In the genomic region with DNA sequence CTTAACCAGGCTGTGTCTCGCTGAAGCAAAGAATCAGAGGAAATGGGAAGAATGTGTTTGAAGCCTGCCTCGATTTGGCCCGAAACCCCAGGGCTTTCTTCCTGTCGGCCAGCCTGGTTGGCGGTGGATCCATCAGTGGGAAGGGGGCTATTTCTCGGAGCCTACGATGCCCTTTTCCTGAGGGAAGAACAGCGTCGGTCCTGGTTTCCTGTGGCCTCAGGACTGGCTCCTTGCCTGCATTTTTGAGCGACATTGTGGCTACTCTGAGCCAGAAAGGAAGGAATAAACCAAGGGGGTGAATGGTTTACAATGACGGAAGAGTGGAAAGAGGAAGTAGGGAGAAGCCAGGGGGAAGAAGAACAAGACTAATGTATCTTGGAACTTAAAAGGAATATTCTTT, we compare ENCODE assay signal across 9 mouse cellular contexts. TPM values are rescaled to one million over a fixed set of nuclear protein-coding genes. Genes with fewer than 3 reads are reported as not detected.
DNase-seq lines count a peak whose midpoint lies in the region; ATAC-seq and TF ChIP-seq lines count a peak whose summit lies in the region.
"Had no signal": no experiment of that assay in that cellular context is flagged by ENCODE, and none has a peak within 500 bp of the region (broad histone marks: within the 10 kb centered on the region; RNA-seq: fewer than 3 reads in every experiment).

No protein-coding gene starts in this region.

- no peak overlapping the region for H3K9ac ChIP-seq in limb, embryonic 12.5 days (replicated peaks)
- H3K9ac ChIP-seq in heart, adult 2 months (ENCODE audit: low read depth, low read length) = 0 out of 2 replicates have a peak overlapping the region, but pooled peaks have one; percentile 28
- peak overlapping the region; percentile 17 for H3K9ac ChIP-seq in lung, embryonic 16.5 days (ENCODE audit: low read length)
- H3K9ac ChIP-seq: midbrain, embryonic 12.5 days had no signal

- peaks cover 6% of the 10 kb centered on the region; the same call in 1 of the 2 replicates for H3K9me3 ChIP-seq in limb, embryonic 12.5 days
- no peaks in the 10 kb centered on the region for H3K9me3 ChIP-seq in limb, embryonic 10.5 days (replicated peaks)
- no peaks in the 10 kb centered on the region; the same call in 1 of the 2 replicates for H3K9me3 ChIP-seq in lung, embryonic 16.5 days (ENCODE audit: control insufficient read depth, low read length)
- H3K9me3 ChIP-seq: midbrain, embryonic 12.5 days had no signal

- no peak for ATAC-seq in limb, embryonic 12.5 days (ENCODE audit: insufficient number of reproducible peaks, insufficient read depth, low FRiP score, low TSS enrichment, low read depth)
- peak; percentile 90 for ATAC-seq in lung, embryonic 16.5 days (ENCODE audit: low read depth)
- no peak for ATAC-seq in erythroid progenitor cell, adult 5-6 weeks (replicated peaks; ENCODE audit: low FRiP score, poor library complexity, severe bottlenecking)

- no peaks in the 10 kb centered on the region for H3K4me1 ChIP-seq in limb, embryonic 12.5 days (replicated peaks)
- H3K4me1 ChIP-seq in limb, embryonic 10.5 days = peaks cover 10% of the 10 kb centered on the region
- H3K4me1 ChIP-seq in heart, adult 2 months (ENCODE audit: control insufficient read depth, insufficient read depth, low read length) = no peaks in the 10 kb centered on the region; the same call in 1 of the 2 replicates
- H3K4me1 ChIP-seq in kidney, adult 2 months (ENCODE audit: control insufficient read depth, insufficient read depth, low read length) = peaks cover 4% of the 10 kb centered on the region; the same call in 1 of the 2 replicates
- peaks cover 9% of the 10 kb centered on the region; the same call in 1 of the 2 replicates for H3K4me1 ChIP-seq in lung, embryonic 16.5 days (replicated peaks; ENCODE audit: control insufficient read depth, insufficient read depth, low read length)
- H3K4me1 ChIP-seq: midbrain, embryonic 12.5 days had no signal

- H3K36me3 ChIP-seq in limb, embryonic 12.5 days = no peaks in the 10 kb centered on the region
- no peaks in the 10 kb centered on the region for H3K36me3 ChIP-seq in limb, embryonic 10.5 days
- H3K36me3 ChIP-seq in heart, adult 2 months (ENCODE audit: control insufficient read depth, insufficient read depth, low read length) = no peaks in the 10 kb centered on the region
- no peaks in the 10 kb centered on the region for H3K36me3 ChIP-seq in kidney, adult 2 months (ENCODE audit: control insufficient read depth, insufficient read depth, low read length)
- no peaks in the 10 kb centered on the region for H3K36me3 ChIP-seq in lung, embryonic 16.5 days (ENCODE audit: control insufficient read depth, insufficient read depth, low read length)
- H3K36me3 ChIP-seq: midbrain, embryonic 12.5 days had no signal

- 0 out of 2 replicates have a peak overlapping the region, but pooled peaks have one; percentile 25 for H3K27ac ChIP-seq in limb, embryonic 12.5 days
- H3K27ac ChIP-seq in limb, embryonic 10.5 days = no peak overlapping the region
- peak overlapping the region; percentile 48 for H3K27ac ChIP-seq in heart, adult 2 months
- peak overlapping the region; percentile 91 for H3K27ac ChIP-seq in kidney, adult 2 months (ENCODE audit: insufficient read depth, low read depth, low read length)
- peak overlapping the region; percentile 61 for H3K27ac ChIP-seq in lung, embryonic 16.5 days (ENCODE audit: low read length)
- H3K27ac ChIP-seq: midbrain, embryonic 12.5 days had no signal

- no peak for TF ChIP-seq EP300 in heart, adult 2 months (IDR thresholded peaks at IDR 0.05; ENCODE audit: insufficient read depth, low read depth, low read length)

- no peaks in the 10 kb centered on the region for H3K27me3 ChIP-seq in limb, embryonic 12.5 days
- no peaks in the 10 kb centered on the region for H3K27me3 ChIP-seq in limb, embryonic 10.5 days (ENCODE audit: low read depth, poor library complexity, severe bottlenecking)
- no peaks in the 10 kb centered on the region for H3K27me3 ChIP-seq in heart, adult 2 months (ENCODE audit: control insufficient read depth, insufficient read depth, low read length)
- no peaks in the 10 kb centered on the region for H3K27me3 ChIP-seq in kidney, adult 2 months (replicated peaks; ENCODE audit: control insufficient read depth, insufficient read depth, low read length)
- H3K27me3 ChIP-seq in lung, embryonic 16.5 days (ENCODE audit: control insufficient read depth, insufficient read depth, low read depth, low read length) = no peaks in the 10 kb centered on the region
- H3K27me3 ChIP-seq: midbrain, embryonic 12.5 days had no signal

- no peaks in the 10 kb centered on the region for H3K79me2 ChIP-seq in heart, adult 2 months (replicated peaks; ENCODE audit: control insufficient read depth, insufficient read depth, low read length)

- 0 out of 2 replicates have a peak overlapping the region, but pooled peaks have one; percentile 7 for H3K4me2 ChIP-seq in limb, embryonic 12.5 days
- peak overlapping the region; percentile 48 for H3K4me2 ChIP-seq in lung, embryonic 16.5 days (ENCODE audit: low read depth, low read length)
- H3K4me2 ChIP-seq: midbrain, embryonic 12.5 days had no signal

- intact Hi-C loops in heart, adult 2 months (cut with DNase I) = no loop called here

- TF ChIP-seq POLR2A in heart, adult 2 months (IDR thresholded peaks at IDR 0.05; ENCODE audit: insufficient read depth, low read depth, low read length) = no peak
- no peak for TF ChIP-seq POLR2A in kidney, adult 2 months (IDR thresholded peaks at IDR 0.05; ENCODE audit: low read depth, low read length)

- no peak for DNase-seq in limb, embryonic 10.5 days (ENCODE audit: low spot score)
- peak; percentile 26 to 35 for DNase-seq in heart, adult 2 months
- DNase-seq in kidney, adult 2 months = peak; percentile 72
- DNase-seq in c-Kit-positive CD71-positive TER-119-positive erythroid progenitor cells, embryonic 14.5 days (ENCODE audit: low spot score) = no peak
- DNase-seq in frontal cortex, postnatal 10 days (ENCODE audit: low spot score in 2 of 2) = no peak

- no peak for TF ChIP-seq CTCF in heart, adult 2 months (IDR thresholded peaks at IDR 0.05)
- TF ChIP-seq CTCF in kidney, adult 2 months (conservative IDR thresholded peaks at IDR 0.05; ENCODE audit: insufficient read depth, insufficient read length, low read depth, low read length) = no peak

- H3K4me3 ChIP-seq in limb, embryonic 12.5 days (replicated peaks) = no peak overlapping the region
- no peak overlapping the region for H3K4me3 ChIP-seq in limb, embryonic 10.5 days
- H3K4me3 ChIP-seq in heart, adult 2 months = peak overlapping the region; percentile 4; the same call in 1 of the 2 replicates
- H3K4me3 ChIP-seq in kidney, adult 2 months (ENCODE audit: insufficient read depth, low read depth, low read length) = peak overlapping the region; percentile 35; the same call in 1 of the 2 replicates
- H3K4me3 ChIP-seq in lung, embryonic 16.5 days (ENCODE audit: low read length) = 0 out of 2 replicates have a peak overlapping the region, but pooled peaks have one; percentile 0
- H3K4me3 ChIP-seq: midbrain, embryonic 12.5 days had no signal

- 53% methylated on average over 11 of the region's 11 CpGs for WGBS in limb, embryonic 12.5 days
- WGBS in limb, embryonic 10.5 days = 75% methylated on average over 11 of the region's 11 CpGs
- 30% methylated on average over 11 of the region's 11 CpGs for WGBS in heart, adult 2 months
- WGBS in kidney, adult 2 months = 46% methylated on average over 11 of the region's 11 CpGs
- WGBS in lung, embryonic 16.5 days = 18% methylated on average over 11 of the region's 11 CpGs

RNA-seq across cellular contexts. Expression of a gene that starts 8.3 kb away (rescaled TPM):
- polyA plus RNA-seq in limb, embryonic 12.5 days (2016; fragmentation: Nextera tagmentation; extraction: Ambion mirVana) = 10.8 and 11.7 TPM in 2 replicates
- polyA plus RNA-seq in limb, embryonic 10.5 days (2016; fragmentation: Nextera tagmentation; extraction: Ambion mirVana) = 5.8 and 6.3 TPM in 2 replicates
- 1 to 10 TPM; 5.1 to 6.7 TPM for total RNA-seq in heart, adult 2 months (2021)
- polyA plus RNA-seq in heart, adult 2 months (2012; rRNA removed) = 3.2 and 6.9 TPM in 2 replicates
- 4.5 and 6.4 TPM in 2 replicates for polyA plus RNA-seq in kidney, adult 2 months (2012; rRNA removed)
- polyA plus RNA-seq in lung, embryonic 16.5 days (2015; fragmentation: Nextera tagmentation; extraction: Ambion mirVana) = 29.3 and 33.1 TPM in 2 replicates
- 7.9 and 23.5 TPM in 2 replicates for total RNA-seq in erythroid progenitor cell, adult 5-6 weeks (2015; ENCODE audit: low replicate concordance)
- total RNA-seq in erythroid progenitor cell, adult 5-6 weeks (2017; ENCODE audit: low replicate concordance) = 20.0 and 20.3 TPM in 2 replicates

RNA-seq across cellular contexts. Expression of a gene that starts 46.7 kb away (rescaled TPM):
- polyA plus RNA-seq in limb, embryonic 12.5 days (2016; fragmentation: Nextera tagmentation; extraction: Ambion mirVana) = 11.4 and 11.8 TPM in 2 replicates
- polyA plus RNA-seq in limb, embryonic 10.5 days (2016; fragmentation: Nextera tagmentation; extraction: Ambion mirVana) = 8.9 and 9.0 TPM in 2 replicates
- total RNA-seq in heart, adult 2 months (2021) = 1 to 10 TPM; 3.9 to 4.0 TPM
- polyA plus RNA-seq in heart, adult 2 months (2012; rRNA removed) = 3.6 and 4.5 TPM in 2 replicates
- 6.4 and 6.6 TPM in 2 replicates for polyA plus RNA-seq in kidney, adult 2 months (2012; rRNA removed)
- polyA plus RNA-seq in lung, embryonic 16.5 days (2015; fragmentation: Nextera tagmentation; extraction: Ambion mirVana) = 21.0 and 22.1 TPM in 2 replicates
- 36.5 and 45.0 TPM in 2 replicates for total RNA-seq in erythroid progenitor cell, adult 5-6 weeks (2015; ENCODE audit: low replicate concordance)
- total RNA-seq in erythroid progenitor cell, adult 5-6 weeks (2017; ENCODE audit: low replicate concordance) = 14.9 and 30.3 TPM in 2 replicates

RNA-seq across cellular contexts. Expression of a gene that starts 56.2 kb away (rescaled TPM):
- 50.9 and 54.6 TPM in 2 replicates for polyA plus RNA-seq in limb, embryonic 12.5 days (2016; fragmentation: Nextera tagmentation; extraction: Ambion mirVana)
- polyA plus RNA-seq in limb, embryonic 10.5 days (2016; fragmentation: Nextera tagmentation; extraction: Ambion mirVana) = 49.8 and 58.5 TPM in 2 replicates
- total RNA-seq in heart, adult 2 months (2021) = 1 to 10 TPM; 1.1 TPM
- 0.41 and 1.1 TPM in 2 replicates for polyA plus RNA-seq in heart, adult 2 months (2012; rRNA removed)
- polyA plus RNA-seq in kidney, adult 2 months (2012; rRNA removed) = 0.07 and 0.28 TPM in 2 replicates
- 6.9 and 7.4 TPM in 2 replicates for polyA plus RNA-seq in lung, embryonic 16.5 days (2015; fragmentation: Nextera tagmentation; extraction: Ambion mirVana)
- not detected in 2 replicates for total RNA-seq in erythroid progenitor cell, adult 5-6 weeks (2015; ENCODE audit: low replicate concordance)
- total RNA-seq in erythroid progenitor cell, adult 5-6 weeks (2017; ENCODE audit: low replicate concordance) = not detected in 2 replicates

Comparison
In these comparisons a context has a peak if more than half of its experiments do, and no peak if none do; other contexts are left out.
1. H3K4me3 ChIP-seq: peak in heart, adult 2 months (single experiment), kidney, adult 2 months (single experiment) and lung, embryonic 16.5 days (single experiment); none in limb, embryonic 12.5 days (single experiment) and limb, embryonic 10.5 days (single experiment).
2. DNase-seq: peak in heart, adult 2 months (2 of 2) and kidney, adult 2 months (single experiment); none in limb, embryonic 10.5 days (single experiment), c-Kit-positive CD71-positive TER-119-positive erythroid progenitor cells, embryonic 14.5 days (single experiment) and frontal cortex, postnatal 10 days (0 of 2).